Mouse (Mus musculus): Measurements from ENCODE around the gene Chd8. TPM values are rescaled to one million over a fixed set of nuclear protein-coding genes. Genes with fewer than 3 reads are reported as not detected.

The Chd8 gene
- polyA plus RNA-seq, 1 experiment from 2014 or later, result 40.5 TPM

Other genes with a start within 250 kb of the Chd8 start
- gene Tmem253, start 242.1 kb downstream of the Chd8 start, polyA plus RNA-seq (2015; fragmentation: Nextera tagmentation; extraction: Ambion mirVana), result 0.93 and 1.1 TPM in 2 replicates
- 38.5 and 43.8 TPM in 2 replicates for gene Zfp219, start 237.0 kb downstream of the Chd8 start, polyA plus RNA-seq (2015; fragmentation: Nextera tagmentation; extraction: Ambion mirVana)
- not detected in 2 replicates for gene Olfr221, start 215.3 kb downstream of the Chd8 start, polyA plus RNA-seq (2015; fragmentation: Nextera tagmentation; extraction: Ambion mirVana)
- 682 and 728 TPM in 2 replicates for gene Hnrnpc, start 153.8 kb downstream of the Chd8 start, polyA plus RNA-seq (2015; fragmentation: Nextera tagmentation; extraction: Ambion mirVana)
- gene Rpgrip1, start 147.1 kb downstream of the Chd8 start, polyA plus RNA-seq (2015; fragmentation: Nextera tagmentation; extraction: Ambion mirVana), result 79.3 and 81.1 TPM in 2 replicates
- 63.2 and 69.1 TPM in 2 replicates for gene Supt16, start 60.4 kb downstream of the Chd8 start, polyA plus RNA-seq (2015; fragmentation: Nextera tagmentation; extraction: Ambion mirVana)
- 44.6 and 49.1 TPM in 2 replicates for gene Tox4, start 21.4 kb upstream of the Chd8 start, polyA plus RNA-seq (2015; fragmentation: Nextera tagmentation; extraction: Ambion mirVana)
- 21.9 and 23.5 TPM in 2 replicates for gene Rab2b, start 21.8 kb upstream of the Chd8 start, polyA plus RNA-seq (2015; fragmentation: Nextera tagmentation; extraction: Ambion mirVana)
- gene Mettl3, start 47.3 kb upstream of the Chd8 start, polyA plus RNA-seq (2015; fragmentation: Nextera tagmentation; extraction: Ambion mirVana), result 52.1 and 52.8 TPM in 2 replicates
- gene Sall2, start 71.0 kb upstream of the Chd8 start, polyA plus RNA-seq (2015; fragmentation: Nextera tagmentation; extraction: Ambion mirVana), result 37.8 and 39.3 TPM in 2 replicates
- gene Olfr1513, start 98.6 kb upstream of the Chd8 start, polyA plus RNA-seq (2015; fragmentation: Nextera tagmentation; extraction: Ambion mirVana), result not detected in 2 replicates
- not detected in 2 replicates for gene Olfr1512, start 121.4 kb upstream of the Chd8 start, polyA plus RNA-seq (2015; fragmentation: Nextera tagmentation; extraction: Ambion mirVana)
- gene Olfr1511, start 139.6 kb upstream of the Chd8 start, polyA plus RNA-seq (2015; fragmentation: Nextera tagmentation; extraction: Ambion mirVana), result not detected in 2 replicates
- not detected in 2 replicates for gene Olfr1510, start 156.6 kb upstream of the Chd8 start, polyA plus RNA-seq (2015; fragmentation: Nextera tagmentation; extraction: Ambion mirVana)
- gene Olfr1509, start 185.2 kb upstream of the Chd8 start, polyA plus RNA-seq (2015; fragmentation: Nextera tagmentation; extraction: Ambion mirVana), result not detected in 2 replicates
- not detected in 2 replicates for gene Olfr1508, start 209.7 kb upstream of the Chd8 start, polyA plus RNA-seq (2015; fragmentation: Nextera tagmentation; extraction: Ambion mirVana)
- gene Olfr1507, start 238.0 kb upstream of the Chd8 start, polyA plus RNA-seq (2015; fragmentation: Nextera tagmentation; extraction: Ambion mirVana), result not detected in 2 replicates

Data from kidney, embryonic 15.5 days (tissue).